Mouse (Mus musculus): ENCODE results near the gene Fstl4. TPM values are rescaled to one million over a fixed set of nuclear protein-coding genes. Genes with fewer than 3 reads are reported as not detected.

Fstl4 gene
- total and polyA plus RNA-seq, 3 experiments: not detected

GRCm38 (mm10) chr11:52939336-52940070, 175.1 kb downstream of the Fstl4 start:
- no peak overlapping the region for H3K27ac ChIP-seq (ENCODE audit: control insufficient read depth, low read depth, low read length)
- no peak overlapping the region for H3K4me3 ChIP-seq (ENCODE audit: control insufficient read depth in 1 of 2, insufficient read depth in 1 of 2, low read depth in 2 of 2, low read length in 2 of 2)
- H3K9me3 ChIP-seq (replicated peaks; ENCODE audit: insufficient read depth, low read length): no peaks in the 10 kb centered on the region
- H3K36me3 ChIP-seq (ENCODE audit: control insufficient read depth in 1 of 2, insufficient read depth in 2 of 2, low read length in 2 of 2): no peaks in the 10 kb centered on the region
- no peaks in the 10 kb centered on the region for H3K4me1 ChIP-seq (ENCODE audit: control insufficient read depth in 1 of 2, insufficient read depth in 2 of 2, low read length in 2 of 2)
- no peak overlapping the region for H3K9ac ChIP-seq (ENCODE audit: control insufficient read depth, low read depth, low read length, poor library complexity, severe bottlenecking)
- no peaks in the 10 kb centered on the region for H3K79me2 ChIP-seq (ENCODE audit: control insufficient read depth, insufficient read depth, low read length, poor library complexity)
- TF ChIP-seq E2F4 (IDR thresholded peaks at IDR 0.05; ENCODE audit: borderline replicate concordance, low read depth, low read length): no peak
- TF ChIP-seq BHLHE40 (IDR thresholded peaks at IDR 0.05; ENCODE audit: borderline replicate concordance, low read depth, low read length): no peak
- TF ChIP-seq MAZ (IDR thresholded peaks at IDR 0.05; ENCODE audit: low read depth, low read length): no peak
- TF ChIP-seq POLR2AphosphoS5 (IDR thresholded peaks at IDR 0.05; ENCODE audit: borderline replicate concordance, low read depth, low read length): no peak
- no peak for TF ChIP-seq GABPA (IDR thresholded peaks at IDR 0.05; ENCODE audit: low read depth, low read length)
- no peak for DNase-seq (ENCODE audit: low read depth, low spot score)
- no peaks in the 10 kb centered on the region for H3K27me3 ChIP-seq (ENCODE audit: control insufficient read depth in 1 of 2, insufficient read depth in 2 of 2, low read length in 2 of 2)

DNA sequence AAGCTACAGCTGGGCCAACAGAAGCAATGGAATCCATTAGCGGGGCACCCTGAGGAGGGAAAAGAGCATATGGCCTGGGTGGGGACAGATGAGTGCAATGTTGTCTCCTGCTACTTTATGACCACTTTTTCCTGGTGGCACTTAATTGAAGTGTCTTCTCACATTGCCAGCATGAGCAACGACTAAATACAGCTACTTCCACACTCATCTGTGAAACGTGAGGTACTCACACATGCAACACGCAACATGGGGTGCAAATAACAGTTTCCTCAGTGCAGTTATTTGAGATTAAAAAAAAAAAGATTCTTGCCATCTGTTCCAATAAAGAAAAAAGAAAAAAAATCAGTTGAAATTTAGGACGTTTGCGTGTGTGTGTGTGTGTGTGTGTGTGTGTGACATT, 178.5 kb downstream of the Fstl4 start:
- Histone ChIP-seq H3K79me2 (ENCODE audit: control insufficient read depth, insufficient read depth, low read length, poor library complexity) (no peaks in the 10 kb centered on the region), H3K27me3 (ENCODE audit: control insufficient read depth in 1 of 2, insufficient read depth in 2 of 2, low read length in 2 of 2) (no peaks in the 10 kb centered on the region), H3K9ac (ENCODE audit: control insufficient read depth, low read depth, low read length, poor library complexity, severe bottlenecking) (no peak overlapping the region), H3K27ac (ENCODE audit: control insufficient read depth, low read depth, low read length) (no peak overlapping the region), H3K4me1 (ENCODE audit: control insufficient read depth in 1 of 2, insufficient read depth in 2 of 2, low read length in 2 of 2) (no peaks in the 10 kb centered on the region), H3K4me3 (ENCODE audit: control insufficient read depth in 1 of 2, insufficient read depth in 1 of 2, low read depth in 2 of 2, low read length in 2 of 2) (no peak overlapping the region), H3K36me3 (ENCODE audit: control insufficient read depth in 1 of 2, insufficient read depth in 2 of 2, low read length in 2 of 2) (no peaks in the 10 kb centered on the region), H3K9me3 (replicated peaks; ENCODE audit: insufficient read depth, low read length) (no peaks in the 10 kb centered on the region)
- TF ChIP-seq TCF12 (IDR thresholded peaks at IDR 0.05; ENCODE audit: low read depth, low read length): no peak
- no peak for DNase-seq (ENCODE audit: low read depth, low spot score)

DNA sequence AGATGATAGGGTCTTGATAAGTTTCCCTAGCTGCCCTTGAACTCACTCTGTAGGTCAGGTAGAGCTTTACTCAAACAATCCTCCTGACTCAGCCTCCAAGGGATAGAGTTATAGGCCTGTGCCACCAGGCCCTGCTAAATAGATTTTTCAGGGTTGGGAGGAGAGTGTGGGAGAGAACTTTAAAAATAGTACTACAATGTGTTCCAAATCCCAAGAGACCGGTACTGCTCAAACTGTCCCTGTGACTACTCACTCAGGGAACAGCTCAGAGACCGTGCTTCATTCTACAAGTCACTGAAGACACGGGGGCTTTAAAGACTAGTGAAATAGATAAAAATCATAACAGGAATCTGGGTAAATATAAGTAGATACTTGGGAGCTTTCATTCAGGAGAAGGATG, 190.6 kb downstream of the Fstl4 start:
- H3K9ac ChIP-seq (ENCODE audit: control insufficient read depth, low read depth, low read length, poor library complexity, severe bottlenecking): no peak overlapping the region
- no peaks in the 10 kb centered on the region for H3K9me3 ChIP-seq (replicated peaks; ENCODE audit: insufficient read depth, low read length)
- no peak overlapping the region for H3K27ac ChIP-seq (ENCODE audit: control insufficient read depth, low read depth, low read length)
- no peaks in the 10 kb centered on the region for H3K79me2 ChIP-seq (ENCODE audit: control insufficient read depth, insufficient read depth, low read length, poor library complexity)
- no peak for DNase-seq (ENCODE audit: low read depth, low spot score)
- H3K27me3 ChIP-seq (ENCODE audit: control insufficient read depth in 1 of 2, insufficient read depth in 2 of 2, low read length in 2 of 2): no peaks in the 10 kb centered on the region
- no peak overlapping the region for H3K4me3 ChIP-seq (ENCODE audit: control insufficient read depth in 1 of 2, insufficient read depth in 1 of 2, low read depth in 2 of 2, low read length in 2 of 2)
- H3K4me1 ChIP-seq (ENCODE audit: control insufficient read depth in 1 of 2, insufficient read depth in 2 of 2, low read length in 2 of 2): no peaks in the 10 kb centered on the region
- TF ChIP-seq ELF1 (IDR thresholded peaks at IDR 0.05; ENCODE audit: low read depth, low read length) (no peak), MEF2A (IDR thresholded peaks at IDR 0.05; ENCODE audit: extremely low read depth, insufficient replicate concordance, low read depth, low read length, poor library complexity, severe bottlenecking) (no peak), CTCF (IDR thresholded peaks at IDR 0.05 in 2 of 3, conservative IDR thresholded peaks at IDR 0.05 in 1 of 3; ENCODE audit: control insufficient read depth in 1 of 3, insufficient read depth in 1 of 3, low read depth in 2 of 3, low read length in 3 of 3, poor library complexity in 1 of 3, severe bottlenecking in 1 of 3) (no peak), TBP (IDR thresholded peaks at IDR 0.05; ENCODE audit: low read depth, low read length) (no peak), HCFC1 (IDR thresholded peaks at IDR 0.05; ENCODE audit: low read depth, low read length) (no peak), GABPA (IDR thresholded peaks at IDR 0.05; ENCODE audit: low read depth, low read length) (no peak), KAT2A (conservative IDR thresholded peaks at IDR 0.05; ENCODE audit: low read depth, low read length) (no peak), JUND (IDR thresholded peaks at IDR 0.05; ENCODE audit: low read depth, low read length) (no peak)
- H3K36me3 ChIP-seq (ENCODE audit: control insufficient read depth in 1 of 2, insufficient read depth in 2 of 2, low read length in 2 of 2): no peaks in the 10 kb centered on the region

Data from MEL (cell line).